Mouse (Mus musculus) heart, postnatal 0 days (tissue): ENCODE measurements around the gene Shisa6. TPM values are rescaled to one million over a fixed set of nuclear protein-coding genes. Genes with fewer than 3 reads are reported as not detected.

ENCODE experiments used
- ATAC-seq: fragments of 200-750 bp; cut with Nextera tagmentation; 2 replicates; pipeline ENCODE4 v1.8.0; 2017; ENCODE audit warnings: low read depth, moderate number of reproducible peaks, moderate library complexity; ENCODE audit not compliant: insufficient read depth
- DNase-seq: peaks from one replicate; pipeline ENCODE4 v3.0.0-alpha.2; 2016; ENCODE audit warnings: low spot score
- H3K27ac ChIP-seq: fragments of 300-500 bp; sonication (generic); 2 replicates; pipeline ENCODE4 v1.5.1; 2014; ENCODE audit warnings: low read depth, mild to moderate bottlenecking
- H3K27me3 ChIP-seq: fragments of 300-500 bp; sonication (generic); 2 replicates; pipeline ENCODE4 v1.6.1; 2014; ENCODE audit warnings: low read length, mixed read lengths; ENCODE audit not compliant: control insufficient read depth, insufficient read depth
- H3K36me3 ChIP-seq: fragments of 300-500 bp; sonication (generic); replicated peaks from 2 replicates; pipeline ENCODE4 v1.6.1; 2014; ENCODE audit warnings: low read length, mixed read lengths; ENCODE audit not compliant: control insufficient read depth, insufficient read depth
- H3K4me1 ChIP-seq: fragments of 300-500 bp; sonication (generic); 2 replicates; pipeline ENCODE4 v1.6.1; 2014; ENCODE audit warnings: antibody characterized with exemption; ENCODE audit not compliant: control insufficient read depth, insufficient read depth
- H3K4me2 ChIP-seq: fragments of 300-500 bp; sonication (generic); 2 replicates; pipeline ENCODE4 v1.6.1; 2014; ENCODE audit warnings: low read depth, mild to moderate bottlenecking, low read length, moderate library complexity
- H3K4me3 ChIP-seq: fragments of 300-500 bp; sonication (generic); 2 replicates; pipeline ENCODE4 v1.5.1; 2014; ENCODE audit warnings: low read depth, low read length
- H3K9ac ChIP-seq: fragments of 300-500 bp; sonication (generic); replicated peaks from 2 replicates; pipeline ENCODE4 v1.6.1; 2014; ENCODE audit warnings: low read depth, low read length, mixed read lengths
- H3K9me3 ChIP-seq: fragments of 300-500 bp; sonication (generic); replicated peaks from 2 replicates; pipeline ENCODE4 v1.6.1; 2016; ENCODE audit warnings: low read length; ENCODE audit not compliant: control insufficient read depth
- CTCF ChIP-seq: IDR thresholded peaks from 2 replicates; pipeline ENCODE4 v1.5.1; 2016; ENCODE audit warnings: antibody characterized with exemption, control low read depth, low read depth
- EP300 ChIP-seq: IDR thresholded peaks from 2 replicates; pipeline ENCODE4 v1.6.1; 2016; ENCODE audit warnings: antibody characterized with exemption, low read depth
- WGBS: fragments of 180-500 bp; shearing (Covaris S2); extraction: QIAGEN DNeasy Blood & Tissue Kit; methylation state at CpG from one replicate; pipeline ENCODE4 v1.1.7; 2014; 5-methylcytosine and 5-hydroxymethylcytosine counted together
- polyA plus RNA-seq: library from polyadenylated mRNA; unstranded; fragments of >200 nt; fragmentation: Nextera tagmentation; extraction: Ambion mirVana; gene quantifications from 2 replicates; pipeline ENCODE4 v1.2.1, GENCODE M21; 2015
- total RNA-seq: library from RNA; depleted of rRNA; stranded (reverse); fragments of >200 nt; gene quantifications from 2 replicates; pipeline ENCODE4 v1.2.3, GENCODE M21; 2014; ENCODE audit warnings: low replicate concordance

Gene Shisa6
- total and polyA plus RNA-seq, 2 experiments from 2014 or later: 0.11 to 0.18 TPM

GRCm38 (mm10) chr11:66336313-66336712 is 189.5 kb downstream of the Shisa6 start:
- Histone ChIP-seq H3K4me1 (no peaks in the 10 kb centered on the region), H3K27me3 (no peaks in the 10 kb centered on the region), H3K4me3 (no peak overlapping the region), H3K36me3 (no peaks in the 10 kb centered on the region), H3K9ac (no peak overlapping the region), H3K27ac (no peak overlapping the region), H3K9me3 (no peaks in the 10 kb centered on the region), H3K4me2 (no peak overlapping the region)
- ATAC-seq (no peak), DNase-seq (no peak)
- no peak for TF ChIP-seq EP300
- no peak for TF ChIP-seq CTCF

- Histone ChIP-seq H3K27me3 (no peaks in the 10 kb centered on the region), H3K4me1 (no peaks in the 10 kb centered on the region), H3K9ac (no peak overlapping the region), H3K36me3 (no peaks in the 10 kb centered on the region), H3K27ac (no peak overlapping the region), H3K4me3 (no peak overlapping the region), H3K9me3 (no peaks in the 10 kb centered on the region), H3K4me2 (no peak overlapping the region)
- WGBS: 66% methylated on average over 7 of the region's 7 CpGs
- DNase-seq (no peak), ATAC-seq (no peak)
- TF ChIP-seq EP300 (no peak), CTCF (no peak)
Measured at GRCm38 (mm10) chr11:66312764-66313163, 213.0 kb downstream of the Shisa6 start.

GRCm38 (mm10) chr11:66304396-66304795 is 221.4 kb downstream of the Shisa6 start:
- H3K36me3 ChIP-seq: no peaks in the 10 kb centered on the region
- H3K4me1 ChIP-seq: no peaks in the 10 kb centered on the region
- no peak for ATAC-seq
- 61% methylated on average over 1 of the region's 1 CpGs for WGBS
- H3K4me3 ChIP-seq: no peak overlapping the region
- no peaks in the 10 kb centered on the region for H3K27me3 ChIP-seq
- no peak for DNase-seq
- H3K9ac ChIP-seq: no peak overlapping the region
- TF ChIP-seq CTCF (no peak), EP300 (no peak)
- H3K27ac ChIP-seq: no peak overlapping the region
- no peaks in the 10 kb centered on the region for H3K9me3 ChIP-seq
- no peak overlapping the region for H3K4me2 ChIP-seq

- no peaks in the 10 kb centered on the region for H3K27me3 ChIP-seq
- TF ChIP-seq CTCF: no peak
- TF ChIP-seq EP300: no peak
- H3K9ac ChIP-seq: no peak overlapping the region
- DNase-seq (no peak), ATAC-seq (no peak)
- H3K9me3 ChIP-seq: no peaks in the 10 kb centered on the region
- H3K36me3 ChIP-seq: no peaks in the 10 kb centered on the region
- H3K27ac ChIP-seq: no peak overlapping the region
- no peak overlapping the region for H3K4me3 ChIP-seq
- H3K4me1 ChIP-seq: no peaks in the 10 kb centered on the region
- H3K4me2 ChIP-seq: no peak overlapping the region
- WGBS: 56% methylated on average over 2 of the region's 2 CpGs
Measured at GRCm38 (mm10) chr11:66274707-66275081, 251.1 kb downstream of the Shisa6 start.

- TF ChIP-seq CTCF (no peak), EP300 (no peak)
- H3K27me3 ChIP-seq: no peaks in the 10 kb centered on the region
- 67% methylated on average over 8 of the region's 8 CpGs for WGBS
- H3K4me1 ChIP-seq: no peaks in the 10 kb centered on the region
- DNase-seq (no peak), ATAC-seq (no peak)
- no peak overlapping the region for H3K4me2 ChIP-seq
- H3K9ac ChIP-seq: no peak overlapping the region
- H3K36me3 ChIP-seq: no peaks in the 10 kb centered on the region
- no peaks in the 10 kb centered on the region for H3K9me3 ChIP-seq
- no peak overlapping the region for H3K27ac ChIP-seq
- no peak overlapping the region for H3K4me3 ChIP-seq
Measured at GRCm38 (mm10) chr11:66273904-66274706, 251.7 kb downstream of the Shisa6 start.

GRCm38 (mm10) chr11:66267029-66267428 is 258.7 kb downstream of the Shisa6 start:
- Histone ChIP-seq H3K36me3 (no peaks in the 10 kb centered on the region), H3K4me3 (no peak overlapping the region), H3K4me2 (no peak overlapping the region), H3K9me3 (no peaks in the 10 kb centered on the region), H3K27ac (no peak overlapping the region), H3K4me1 (0 out of 2 replicates have a peak, but pooled peaks cover 8% of the 10 kb centered on the region), H3K27me3 (no peaks in the 10 kb centered on the region), H3K9ac (no peak overlapping the region)
- DNase-seq (no peak), ATAC-seq (no peak)
- TF ChIP-seq CTCF (no peak), EP300 (no peak)
- 32% methylated on average over 3 of the region's 3 CpGs for WGBS
